9 mouse cellular contexts compared by ENCODE assay signal in genomic region chr5:107251751-107252305, GRCm38 (mm10). TPM values are rescaled to one million over a fixed set of nuclear protein-coding genes. Genes with fewer than 3 reads are reported as not detected.
DNase-seq lines count a peak whose midpoint lies in the region; ATAC-seq and TF ChIP-seq lines count a peak whose summit lies in the region.
"Had no signal": no experiment of that assay in that cellular context is flagged by ENCODE, and none has a peak within 500 bp of the region (broad histone marks: within the 10 kb centered on the region; RNA-seq: fewer than 3 reads in every experiment).

No protein-coding gene starts in this region.

- no peak overlapping the region for H3K4me2 ChIP-seq in embryonic facial prominence, embryonic 14.5 days (ENCODE audit: low read depth, low read length)
- no peak overlapping the region for H3K4me2 ChIP-seq in lung, postnatal 0 days (replicated peaks; ENCODE audit: low read depth, low read length)

- peak overlapping the region; percentile 45 for H3K27ac ChIP-seq in embryonic facial prominence, embryonic 14.5 days (replicated peaks; ENCODE audit: low read depth, low read length)
- no peak overlapping the region; the same call in 1 of the 2 replicates for H3K27ac ChIP-seq in lung, postnatal 0 days (ENCODE audit: low read length)
- H3K27ac ChIP-seq: limb, embryonic 15.5 days had no signal

- H3K4me3 ChIP-seq in embryonic facial prominence, embryonic 14.5 days (ENCODE audit: low read depth, low read length): no peak overlapping the region
- H3K4me3 ChIP-seq in lung, postnatal 0 days (ENCODE audit: low read depth, low read length): no peak overlapping the region
- H3K4me3 ChIP-seq: limb, embryonic 15.5 days had no signal

- 12% methylated on average over 3 of the region's 3 CpGs for WGBS in embryonic facial prominence, embryonic 14.5 days
- WGBS in lung, postnatal 0 days: 11% methylated on average over 3 of the region's 3 CpGs

- peaks cover 14% of the 10 kb centered on the region; the same call in 1 of the 2 replicates for H3K36me3 ChIP-seq in embryonic facial prominence, embryonic 14.5 days (ENCODE audit: control insufficient read depth, insufficient read depth, low read length)
- no peaks in the 10 kb centered on the region for H3K36me3 ChIP-seq in lung, postnatal 0 days (ENCODE audit: insufficient read depth, low read length)

- peaks cover 23% of the 10 kb centered on the region for H3K4me1 ChIP-seq in embryonic facial prominence, embryonic 14.5 days (ENCODE audit: control insufficient read depth, insufficient read depth, low read length)
- peaks cover 11% of the 10 kb centered on the region; the same call in 1 of the 2 replicates for H3K4me1 ChIP-seq in lung, postnatal 0 days (ENCODE audit: insufficient read depth, low read depth, low read length)

- H3K9ac ChIP-seq in embryonic facial prominence, embryonic 14.5 days (ENCODE audit: low read depth, low read length): no peak overlapping the region
- no peak overlapping the region for H3K9ac ChIP-seq in lung, postnatal 0 days (replicated peaks; ENCODE audit: low read depth)
- H3K9ac ChIP-seq: limb, embryonic 15.5 days had no signal

- no peak for TF ChIP-seq EP300 in lung, postnatal 0 days (IDR thresholded peaks at IDR 0.05)

- intact Hi-C loops in gastrocnemius, postnatal 36 days (cut with DNase I): no loop called here

- peak; percentile 54 for DNase-seq in cerebellum, adult 9-11 months
- DNase-seq in cerebellum, adult 11 months: no peak
- DNase-seq in embryonic facial prominence, embryonic 14.5 days (ENCODE audit: low spot score): peak; percentile 90
- peak; percentile 50 for DNase-seq in layer of hippocampus, adult 9-11 months
- peak; percentile 62 for DNase-seq in lung, postnatal 0 days (ENCODE audit: low spot score)
- DNase-seq in right cerebral cortex, postnatal 4 days: peak; percentile 45
- no peak for DNase-seq in gastrocnemius, postnatal 36 days

- peak; percentile 77 for ATAC-seq in embryonic facial prominence, embryonic 14.5 days (ENCODE audit: low read depth)
- ATAC-seq in hematopoietic stem cell, adult 5-6 weeks (replicated peaks in 1 of 2; ENCODE audit: insufficient read depth in 1 of 2, low FRiP score in 2 of 2, low TSS enrichment in 1 of 2, low read depth in 1 of 2, poor library complexity in 2 of 2, severe bottlenecking in 2 of 2): peak; percentile 22 to 39; a peak in 2 of 4 replicates
- ATAC-seq in lung, postnatal 0 days: peak; percentile 83

- peaks cover 12% of the 10 kb centered on the region for H3K9me3 ChIP-seq in embryonic facial prominence, embryonic 14.5 days (ENCODE audit: control insufficient read depth, low read length)
- H3K9me3 ChIP-seq in lung, postnatal 0 days (ENCODE audit: low read length): no peaks in the 10 kb centered on the region
- H3K9me3 ChIP-seq: limb, embryonic 15.5 days had no signal

- no peak for TF ChIP-seq CTCF in lung, postnatal 0 days (IDR thresholded peaks at IDR 0.05)

- no peaks in the 10 kb centered on the region for H3K27me3 ChIP-seq in embryonic facial prominence, embryonic 14.5 days (replicated peaks; ENCODE audit: control insufficient read depth, insufficient read depth, low read length)
- H3K27me3 ChIP-seq in lung, postnatal 0 days (replicated peaks; ENCODE audit: insufficient read depth, low read length): no peaks in the 10 kb centered on the region
- H3K27me3 ChIP-seq: limb, embryonic 15.5 days had no signal

RNA-seq across cellular contexts. Expression of gene Tgfbr3, which starts 37.6 kb away (rescaled TPM):
- polyA plus RNA-seq in embryonic facial prominence, embryonic 14.5 days (2014; fragmentation: Nextera tagmentation; extraction: Ambion mirVana): 35.6 and 36.5 TPM in 2 replicates
- total RNA-seq in hematopoietic stem cell, adult 5-6 weeks (2017): 10.0 and 17.4 TPM in 2 replicates
- 21.4 and 21.5 TPM in 2 replicates for polyA plus RNA-seq in lung, postnatal 0 days (2015; fragmentation: Nextera tagmentation; extraction: Ambion mirVana)
- 10 to 100 TPM; 17.1 to 18.3 TPM for total RNA-seq in gastrocnemius, postnatal 36 days (2021)

Comparison
In these comparisons a context has a peak if more than half of its experiments do, and no peak if none do; other contexts are left out.
1. DNase-seq: peak in cerebellum, adult 9-11 months (single experiment), embryonic facial prominence, embryonic 14.5 days (single experiment), layer of hippocampus, adult 9-11 months (single experiment), lung, postnatal 0 days (single experiment) and right cerebral cortex, postnatal 4 days (single experiment); none in cerebellum, adult 11 months (single experiment) and gastrocnemius, postnatal 36 days (0 of 2).
2. ATAC-seq: peak in every context shown above with its lines; median percentile 83 in lung, postnatal 0 days; 77 in embryonic facial prominence, embryonic 14.5 days; 30 in hematopoietic stem cell, adult 5-6 weeks.